Mouse (Mus musculus) regulatory T cell (primary cell): ENCODE measurements around the gene Ubiad1.

ENCODE experiments used
- in situ Hi-C: fragments of 300-600 bp; cut with MboI, MseI; formaldehyde crosslinking; loops from one replicate; pipeline ENCODE4 v1.15.1; 2025; ENCODE audit warnings: high pct_unique_total_duplicates

The Ubiad1 gene

GRCm38 (mm10) chr4:148444250-148444967 lies at the start of gene Ubiad1:
Gene Ubiad1 (minus strand): TSS chr4:148444771.
- in situ Hi-C loops = loop anchor here (10.0 kb wide), 2 partner anchors 410 to 490 kb away; partner anchors contain the start of genes Clcn6 and Mthfr

GRCm38 (mm10) chr4:148491448-148491847 lies 46.9 kb upstream of the Ubiad1 start:
- in situ Hi-C loops = no loop called here

DNA sequence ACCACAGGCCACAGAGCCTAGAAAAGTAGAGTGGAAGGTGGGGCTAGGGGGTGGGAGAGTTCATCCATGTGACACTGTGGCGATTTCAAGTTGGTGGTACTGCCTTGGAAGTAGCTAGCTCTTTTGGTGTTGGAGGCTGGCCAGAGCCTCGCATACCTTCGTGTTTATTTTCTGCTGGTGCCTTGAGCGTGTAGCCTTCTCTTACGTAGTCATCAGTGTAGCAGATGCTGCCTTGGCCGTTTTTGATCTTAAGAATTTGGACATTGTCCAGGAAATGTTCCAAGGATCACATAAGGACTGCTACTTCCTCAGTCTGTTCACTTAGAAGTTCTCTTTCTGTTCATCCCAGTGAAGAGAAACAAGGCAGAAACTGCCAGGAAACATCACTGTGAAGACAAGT lies 45.9 kb upstream of the Ubiad1 start:
- in situ Hi-C loops = no loop called here

DNA sequence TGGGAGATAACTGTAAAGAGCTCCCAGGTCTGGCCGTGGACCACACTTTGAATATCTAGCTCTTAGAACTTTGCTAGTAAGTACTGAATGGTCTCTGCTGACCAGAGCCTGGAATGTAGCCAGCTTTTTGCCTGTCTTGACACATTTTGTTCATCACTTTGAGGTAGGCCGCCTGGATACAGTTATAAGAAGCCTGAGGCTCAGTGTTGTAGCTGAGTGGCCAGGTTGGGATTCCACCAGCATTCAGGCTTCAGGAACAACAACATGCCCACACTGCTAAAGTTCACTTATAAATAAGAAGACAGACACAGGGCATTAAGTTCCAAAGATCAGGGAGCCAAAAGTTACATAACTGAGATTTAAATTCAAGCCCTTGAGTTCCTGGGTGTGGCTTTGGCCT lies 43.3 kb upstream of the Ubiad1 start:
- in situ Hi-C loops = no loop called here

- in situ Hi-C loops = no loop called here
Measured at GRCm38 (mm10) chr4:148484511-148484910, 39.9 kb upstream of the Ubiad1 start.

DNA sequence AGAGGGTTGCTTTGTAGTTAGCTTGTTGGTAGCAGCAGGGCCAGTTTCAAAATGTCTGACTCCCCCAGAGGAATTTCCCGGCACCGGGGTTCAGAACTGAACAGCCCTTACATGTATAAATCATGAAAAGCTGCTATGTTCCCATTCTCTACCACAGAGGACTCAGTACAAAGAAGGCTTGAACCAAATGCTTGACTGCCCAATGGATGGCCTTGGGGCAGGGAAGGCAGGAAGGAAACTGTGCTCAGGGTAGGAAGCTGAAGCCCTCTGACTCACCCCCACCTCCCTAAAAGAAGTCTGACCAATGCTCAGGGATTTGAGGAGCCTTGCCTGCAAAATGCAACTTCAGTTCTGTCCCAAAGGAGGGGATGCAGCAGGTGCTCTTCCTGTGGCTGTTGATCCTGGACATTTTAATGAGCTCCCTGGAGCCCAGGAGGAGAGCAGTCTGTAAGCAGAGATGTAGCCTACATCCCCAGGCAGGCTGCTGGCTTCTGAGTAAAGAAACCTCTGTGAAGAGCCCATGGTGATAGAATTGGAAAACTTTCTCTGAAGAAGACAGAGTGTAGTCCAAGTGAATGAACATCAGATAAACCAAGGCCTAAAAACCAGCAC lies 37.1 kb upstream of the Ubiad1 start:
- in situ Hi-C loops = no loop called here

DNA sequence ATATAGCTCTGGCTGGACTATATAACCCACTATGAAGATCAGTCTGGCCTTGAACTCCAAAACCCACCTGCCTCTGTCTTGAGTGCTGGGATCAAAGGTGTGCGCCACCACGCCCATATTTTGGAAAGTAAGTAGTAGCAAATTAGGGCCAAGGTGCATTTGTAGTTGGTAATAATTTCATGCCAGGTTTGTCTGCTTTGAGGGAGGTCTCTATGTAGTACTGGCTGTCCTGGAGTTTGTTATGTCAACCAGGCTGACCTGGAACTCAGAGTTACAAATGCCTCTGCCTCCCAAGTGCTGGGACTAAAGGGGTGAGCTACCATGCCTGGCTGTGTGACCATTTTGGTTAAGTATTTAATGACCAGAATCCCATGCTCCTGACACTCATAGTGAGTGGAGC lies 35.7 kb upstream of the Ubiad1 start:
- in situ Hi-C loops = no loop called here

DNA sequence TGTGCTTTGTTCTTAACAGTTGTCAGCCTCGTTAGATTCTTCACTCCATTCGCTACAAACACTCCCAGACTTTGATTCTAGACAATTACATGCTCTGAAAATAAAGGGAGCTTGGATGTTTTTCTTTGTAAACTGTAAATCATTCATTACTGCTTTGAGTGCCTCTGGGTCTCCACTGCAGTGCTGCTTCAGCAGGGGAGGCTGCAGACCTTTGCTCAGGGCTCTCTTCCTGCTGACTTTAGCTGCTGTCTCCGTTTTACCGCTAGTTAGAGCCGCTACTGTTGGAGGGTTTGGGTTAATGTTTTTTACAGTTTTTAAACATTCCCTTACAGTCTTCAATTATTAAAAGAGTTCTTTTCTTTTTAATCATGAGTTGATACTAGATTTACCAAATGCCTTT lies 28.9 kb upstream of the Ubiad1 start:
- in situ Hi-C loops = no loop called here

- in situ Hi-C loops = no loop called here
Measured at GRCm38 (mm10) chr4:148472436-148473174, 28.0 kb upstream of the Ubiad1 start.

DNA sequence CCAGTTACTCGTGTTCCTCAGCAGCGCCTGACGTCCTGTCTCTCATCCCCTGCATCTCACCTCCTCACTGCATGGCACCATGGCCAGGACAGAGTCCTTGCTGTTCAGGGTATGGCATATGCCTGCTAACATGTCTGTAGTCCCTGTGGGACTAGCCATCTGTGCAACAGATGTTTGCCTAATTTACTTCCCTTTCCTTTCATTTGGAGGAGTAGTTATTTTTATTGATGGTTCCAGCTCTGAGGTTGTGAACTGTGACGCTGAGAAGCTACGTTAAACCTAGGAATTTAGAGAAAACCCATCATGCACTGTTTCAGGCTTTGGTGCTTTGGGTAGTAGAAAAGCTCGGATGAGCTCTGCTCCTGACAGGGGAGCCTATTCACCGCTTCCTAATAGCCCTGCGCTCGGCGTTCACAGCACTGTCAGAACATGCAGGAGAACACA lies 26.8 kb upstream of the Ubiad1 start:
- in situ Hi-C loops = no loop called here

GRCm38 (mm10) chr4:148469487-148470252 lies 25.1 kb upstream of the Ubiad1 start:
- in situ Hi-C loops = no loop called here

- in situ Hi-C loops = no loop called here
Measured at GRCm38 (mm10) chr4:148468396-148468795, 23.8 kb upstream of the Ubiad1 start.

- in situ Hi-C loops = no loop called here
Measured at GRCm38 (mm10) chr4:148466511-148467079, 22.0 kb upstream of the Ubiad1 start.

DNA sequence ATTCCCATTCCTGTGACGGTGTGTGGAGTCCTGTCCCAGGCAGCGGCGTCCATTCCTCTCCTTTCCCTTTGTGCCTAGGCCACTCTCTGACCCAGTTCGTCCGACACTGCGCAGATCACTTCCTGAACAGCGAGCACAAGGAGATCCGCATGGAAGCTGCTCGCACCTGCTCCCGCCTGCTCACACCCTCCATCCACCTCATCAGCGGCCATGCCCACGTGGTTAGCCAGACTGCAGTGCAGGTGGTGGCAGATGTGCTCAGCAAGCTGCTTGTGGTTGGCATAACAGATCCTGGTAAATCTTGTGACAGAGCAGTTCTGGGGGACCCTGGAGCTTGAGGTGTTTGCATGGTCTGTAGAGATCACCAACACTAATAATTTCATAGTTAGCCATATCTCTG lies 20.3 kb upstream of the Ubiad1 start:
- in situ Hi-C loops = no loop called here

DNA sequence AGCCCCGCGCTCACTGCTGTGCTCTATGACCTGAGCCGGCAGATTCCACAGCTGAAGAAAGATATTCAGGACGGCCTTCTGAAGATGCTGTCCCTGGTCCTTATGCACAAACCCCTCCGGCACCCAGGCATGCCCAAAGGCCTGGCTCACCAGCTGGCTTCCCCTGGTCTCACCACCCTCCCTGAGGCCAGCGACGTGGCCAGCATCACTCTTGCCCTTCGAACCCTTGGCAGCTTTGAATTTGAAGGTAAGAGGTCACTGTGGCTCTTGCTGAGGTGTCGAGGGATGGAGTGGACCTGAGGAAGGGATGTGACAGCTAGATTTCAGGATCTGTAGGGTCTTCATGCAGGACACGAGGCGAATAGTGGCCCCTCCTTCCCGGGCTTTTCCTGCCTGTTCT lies 19.7 kb upstream of the Ubiad1 start:
- in situ Hi-C loops = no loop called here

GRCm38 (mm10) chr4:148463208-148463960 lies 18.8 kb upstream of the Ubiad1 start:
- in situ Hi-C loops = no loop called here

DNA sequence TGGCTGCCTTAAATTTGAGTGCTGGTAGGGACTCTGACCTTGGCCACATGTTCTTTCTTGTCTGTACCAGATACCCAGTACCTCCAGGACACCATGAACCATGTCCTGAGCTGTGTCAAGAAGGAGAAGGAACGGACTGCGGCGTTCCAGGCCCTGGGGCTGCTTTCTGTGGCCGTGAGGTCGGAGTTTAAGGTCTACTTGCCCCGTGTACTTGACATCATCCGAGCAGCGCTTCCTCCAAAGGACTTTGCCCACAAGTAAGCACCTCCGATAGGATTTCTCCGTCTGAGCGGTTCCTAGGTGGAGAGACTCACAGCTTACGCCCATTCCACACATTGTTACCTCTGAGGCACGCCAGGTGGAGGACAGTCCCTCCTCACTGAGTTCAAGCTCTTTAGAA lies 18.1 kb upstream of the Ubiad1 start:
- in situ Hi-C loops = no loop called here

- in situ Hi-C loops = no loop called here
Measured at GRCm38 (mm10) chr4:148461772-148462171, 17.2 kb upstream of the Ubiad1 start.

DNA sequence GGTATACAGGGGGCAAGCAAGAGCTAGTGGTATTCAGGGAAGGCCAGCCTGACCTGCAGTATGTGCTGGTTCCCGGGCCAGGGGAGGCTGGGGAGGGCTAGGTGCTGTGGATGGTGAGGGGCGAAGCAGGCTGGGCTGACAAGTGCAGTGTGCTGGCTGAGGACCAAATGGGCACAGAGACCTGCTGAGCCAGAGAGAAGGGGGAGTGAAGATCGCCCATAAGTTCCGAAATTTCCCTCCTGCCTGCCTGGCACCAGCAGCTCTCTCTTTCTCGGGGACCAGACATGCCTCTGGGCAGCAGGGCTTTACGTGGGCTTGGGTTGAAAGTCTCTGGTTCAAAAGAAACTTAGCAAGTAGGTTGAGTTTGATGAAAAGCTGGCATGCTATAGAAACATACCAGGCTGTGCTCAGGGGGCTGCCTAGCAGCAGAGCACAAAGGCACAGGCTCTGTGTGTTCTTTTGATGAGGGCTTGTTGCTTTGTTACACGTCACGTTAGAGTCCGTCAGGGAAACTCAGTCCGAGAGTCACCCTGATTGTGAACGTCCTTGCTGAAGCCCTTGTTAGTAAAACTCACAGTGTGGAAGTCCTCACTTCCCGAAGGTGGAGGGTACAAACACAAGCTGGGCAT lies 16.2 kb upstream of the Ubiad1 start:
- in situ Hi-C loops = no loop called here

DNA sequence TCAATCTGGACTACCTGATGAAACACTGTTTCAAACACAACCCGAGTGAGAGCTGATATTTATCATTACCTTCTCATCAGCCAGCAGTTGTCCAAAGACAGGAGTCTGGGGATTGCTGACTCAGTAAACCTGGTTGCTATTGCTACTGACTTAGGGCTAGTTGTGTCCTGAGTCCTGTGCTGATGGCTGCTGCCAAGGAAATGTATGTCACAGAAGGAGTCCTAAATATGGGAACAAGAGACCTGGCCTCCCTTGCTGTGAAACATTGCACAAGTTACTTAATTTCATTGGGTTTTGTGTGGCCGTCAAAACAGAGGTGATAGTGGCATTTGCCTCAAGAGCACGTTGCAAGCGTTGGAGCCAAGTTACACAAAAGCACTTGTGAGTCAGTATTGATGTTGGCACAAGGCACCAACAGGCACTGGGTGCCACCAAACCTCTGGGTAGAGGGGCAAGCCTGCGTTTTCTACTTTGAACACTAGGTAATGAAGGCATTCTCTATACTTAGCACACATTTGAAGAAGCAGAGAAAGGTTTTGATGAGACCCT lies 11.0 kb upstream of the Ubiad1 start:
- in situ Hi-C loops = no loop called here
